Mouse (Mus musculus) cerebellum, adult 2 months (tissue): Measurements from ENCODE around the gene Spop.

ENCODE experiments used
- CTCF ChIP-seq: fragments of 200-500 bp; IDR thresholded peaks from 2 replicates; pipeline ENCODE4 v1.5.1; 2011; ENCODE audit warnings: low read depth, mild to moderate bottlenecking, control low read depth, low read length, moderate library complexity, borderline replicate concordance; ENCODE audit not compliant: insufficient read depth
- POLR2A ChIP-seq: fragments of 200-500 bp; IDR thresholded peaks from 2 replicates; pipeline ENCODE4 v1.6.1; 2011; ENCODE audit warnings: low read length, control low read depth, borderline replicate concordance; ENCODE audit not compliant: insufficient read depth

- no peak for TF ChIP-seq CTCF
- no peak for TF ChIP-seq POLR2A
These were observed 46.7 kb upstream of the Spop start for GRCm38 (mm10) chr11:95367011-95367735.
